Mouse (Mus musculus): ENCODE measurements around the gene A430005L14Rik. TPM values are rescaled to one million over a fixed set of nuclear protein-coding genes. Genes with fewer than 3 reads are reported as not detected.

The A430005L14Rik gene
- polyA plus RNA-seq, 1 experiment from 2014 or later: 43.7 TPM

DNA sequence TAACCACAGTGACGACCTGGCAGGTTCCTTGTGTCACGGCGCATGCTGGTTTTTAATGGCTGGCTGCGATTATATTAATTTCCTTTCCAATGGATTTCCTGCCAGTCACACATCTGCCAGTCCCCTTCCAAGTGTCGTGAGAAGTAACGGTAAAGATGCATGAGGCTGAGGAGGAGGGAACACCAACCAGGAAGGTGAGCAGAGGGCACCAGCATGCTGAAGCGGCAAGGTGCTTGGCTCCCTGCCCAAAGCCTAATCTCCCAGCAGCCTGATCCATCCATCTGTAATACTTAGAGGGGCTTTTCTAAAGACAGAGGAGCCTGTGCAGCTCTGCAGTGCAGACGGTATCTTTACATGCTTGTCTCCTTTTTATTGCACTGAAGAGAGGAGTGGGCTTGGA lies 1.4 kb upstream of the A430005L14Rik start:
- peaks cover 20% of the 10 kb centered on the region for H3K27me3 ChIP-seq (ENCODE audit: control insufficient read depth, insufficient read depth, low read length)
- WGBS: 71% methylated on average over 8 of the region's 8 CpGs

DNA sequence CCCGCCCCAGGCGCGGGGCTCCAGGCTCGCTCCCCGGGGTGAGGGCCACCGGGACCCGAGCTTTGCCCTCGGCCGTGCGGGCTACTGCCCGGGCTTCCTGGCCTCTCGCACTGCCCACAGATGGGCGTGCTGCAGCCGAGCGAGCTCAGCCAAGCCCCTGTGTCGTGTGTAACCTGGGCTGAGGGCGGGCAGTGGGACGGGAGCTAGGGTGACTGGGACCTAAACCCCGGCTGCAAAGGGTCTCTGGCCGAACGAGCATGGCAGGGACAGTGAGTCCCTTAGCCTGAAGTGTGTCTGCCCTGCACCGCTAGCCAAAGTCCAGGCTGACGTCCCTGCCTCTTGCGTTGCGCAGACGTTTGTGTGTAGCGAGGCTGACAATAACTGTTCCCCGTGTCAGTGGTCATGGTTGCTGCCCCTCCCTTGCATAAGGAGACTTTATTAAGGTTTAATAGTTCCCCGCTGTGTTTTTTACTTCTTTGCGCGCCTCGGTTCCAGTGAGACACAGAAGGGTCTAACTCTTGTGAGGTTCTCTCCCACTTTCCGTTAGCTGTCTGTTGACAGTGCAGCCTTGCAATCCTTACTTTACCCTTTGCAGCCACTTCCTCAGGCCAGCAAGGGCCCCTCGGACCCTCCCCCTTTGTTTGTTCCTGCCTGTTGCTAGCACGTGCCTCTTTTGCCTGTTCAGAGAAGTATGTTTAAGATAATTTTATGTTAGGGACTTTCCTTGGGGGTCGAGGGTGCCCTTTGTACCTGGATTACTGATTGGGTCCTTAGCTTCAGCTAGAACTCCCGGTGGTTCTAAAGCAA lies 610 bp downstream of the A430005L14Rik start:
- Histone ChIP-seq H3K27me3 (ENCODE audit: control insufficient read depth, insufficient read depth, low read length) (peaks cover 5% of the 10 kb centered on the region; the same call in 1 of the 2 replicates), H3K9ac (ENCODE audit: low read length) (peak overlapping the region; percentile 87), H3K4me1 (ENCODE audit: control insufficient read depth in 2 of 2, insufficient read depth in 2 of 2, low read length in 2 of 2) (peaks cover 3 to 9% of the 10 kb centered on the region in 2 experiments; a peak in 3 of 4 replicates), H3K27ac (replicated peaks in 1 of 2; ENCODE audit: control insufficient read depth in 1 of 2, insufficient read depth in 1 of 2, low read depth in 2 of 2, low read length in 2 of 2) (peak overlapping the region; percentile 86 to 96), H3K4me2 (ENCODE audit: low read length) (peak overlapping the region; percentile 93), H3K9me3 (ENCODE audit: control insufficient read depth, low read length) (no peaks in the 10 kb centered on the region), H3K36me3 (ENCODE audit: control insufficient read depth, insufficient read depth, low read length) (peaks cover 34% of the 10 kb centered on the region), H3K4me3 (ENCODE audit: control insufficient read depth in 1 of 2, insufficient read depth in 1 of 2, low read depth in 1 of 2, low read length in 2 of 2) (peak overlapping the region; percentile 84 to 98)
- no peak; the same call in 1 of the 2 replicates for ATAC-seq (ENCODE audit: insufficient number of reproducible peaks, insufficient read depth, low FRiP score, low read depth)
- WGBS: 0% methylated on average over 37 of the region's 37 CpGs

More for the DNA sequence above, 1.4 kb upstream of the A430005L14Rik start:
- no peak overlapping the region for H3K27ac ChIP-seq (replicated peaks in 1 of 2; ENCODE audit: control insufficient read depth in 1 of 2, insufficient read depth in 1 of 2, low read depth in 2 of 2, low read length in 2 of 2)
- no peaks in the 10 kb centered on the region for H3K9me3 ChIP-seq (ENCODE audit: control insufficient read depth, low read length)
- no peak overlapping the region for H3K4me3 ChIP-seq (ENCODE audit: control insufficient read depth in 1 of 2, insufficient read depth in 1 of 2, low read depth in 1 of 2, low read length in 2 of 2)
- ATAC-seq (ENCODE audit: insufficient number of reproducible peaks, insufficient read depth, low FRiP score, low read depth): no peak
- H3K4me1 ChIP-seq (ENCODE audit: control insufficient read depth in 2 of 2, insufficient read depth in 2 of 2, low read length in 2 of 2): peaks cover 3 to 9% of the 10 kb centered on the region in 2 experiments; a peak in 3 of 4 replicates
- no peak overlapping the region for H3K4me2 ChIP-seq (ENCODE audit: low read length)
- no peak overlapping the region for H3K9ac ChIP-seq (ENCODE audit: low read length)
- H3K36me3 ChIP-seq (ENCODE audit: control insufficient read depth, insufficient read depth, low read length): peaks cover 14% of the 10 kb centered on the region

DNA sequence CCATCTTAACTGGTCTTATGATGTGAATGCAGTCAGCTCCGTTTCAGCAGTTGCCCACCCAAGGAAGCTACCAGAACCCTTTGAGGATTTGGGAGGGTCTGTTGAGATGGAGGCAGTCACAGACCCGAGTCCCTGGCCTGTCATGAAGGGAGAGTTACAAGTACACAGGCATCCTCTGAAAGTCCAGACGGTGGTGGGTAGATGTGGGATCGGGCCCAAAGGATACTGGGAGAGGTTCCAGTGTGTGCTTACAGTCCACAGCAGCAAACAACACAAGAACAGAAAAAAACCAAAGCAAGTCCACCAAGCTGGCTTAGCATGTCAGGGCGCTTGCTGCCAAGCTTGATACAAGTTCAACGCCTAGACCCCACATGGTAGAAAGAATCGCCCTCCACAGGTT lies 5.6 kb downstream of the A430005L14Rik start:
- peaks cover 73% of the 10 kb centered on the region for H3K36me3 ChIP-seq (ENCODE audit: control insufficient read depth, insufficient read depth, low read length)
- no peaks in the 10 kb centered on the region for H3K9me3 ChIP-seq (ENCODE audit: control insufficient read depth, low read length)
- no peaks in the 10 kb centered on the region for H3K27me3 ChIP-seq (ENCODE audit: control insufficient read depth, insufficient read depth, low read length)
- H3K4me2 ChIP-seq (ENCODE audit: low read length): no peak overlapping the region
- 78% methylated on average over 7 of the region's 7 CpGs for WGBS
- H3K27ac ChIP-seq (replicated peaks in 1 of 2; ENCODE audit: control insufficient read depth in 1 of 2, insufficient read depth in 1 of 2, low read depth in 2 of 2, low read length in 2 of 2): no peak overlapping the region
- peaks cover 3 to 9% of the 10 kb centered on the region in 2 experiments; a peak in 3 of 4 replicates for H3K4me1 ChIP-seq (ENCODE audit: control insufficient read depth in 2 of 2, insufficient read depth in 2 of 2, low read length in 2 of 2)
- no peak for ATAC-seq (ENCODE audit: insufficient number of reproducible peaks, insufficient read depth, low FRiP score, low read depth)
- H3K9ac ChIP-seq (ENCODE audit: low read length): no peak overlapping the region
- H3K4me3 ChIP-seq (ENCODE audit: control insufficient read depth in 1 of 2, insufficient read depth in 1 of 2, low read depth in 1 of 2, low read length in 2 of 2): no peak overlapping the region

DNA sequence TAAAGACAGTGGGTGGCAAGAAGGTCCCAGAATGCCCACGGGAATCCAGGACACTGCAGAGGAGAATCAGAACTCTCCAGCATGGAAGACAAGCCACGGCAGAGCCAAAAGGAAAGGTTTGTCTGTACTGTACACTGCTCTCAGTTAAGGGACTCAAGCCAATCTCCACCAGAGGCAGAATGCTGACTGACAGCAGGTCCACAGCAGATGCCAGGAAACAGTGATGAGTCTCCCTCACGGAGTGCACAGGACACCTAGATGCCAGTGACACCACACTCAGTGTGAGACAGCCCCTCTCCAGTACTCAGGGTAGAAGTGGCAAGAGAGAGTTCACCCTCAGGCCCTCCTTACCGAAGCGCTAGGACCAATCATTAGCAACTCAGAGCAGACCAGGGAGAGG lies 9.6 kb downstream of the A430005L14Rik start:
- ATAC-seq (ENCODE audit: insufficient number of reproducible peaks, insufficient read depth, low FRiP score, low read depth): no peak
- Histone ChIP-seq H3K36me3 (ENCODE audit: control insufficient read depth, insufficient read depth, low read length) (peaks cover 78% of the 10 kb centered on the region), H3K4me1 (ENCODE audit: control insufficient read depth in 2 of 2, insufficient read depth in 2 of 2, low read length in 2 of 2) (no peaks in the 10 kb centered on the region)

DNA sequence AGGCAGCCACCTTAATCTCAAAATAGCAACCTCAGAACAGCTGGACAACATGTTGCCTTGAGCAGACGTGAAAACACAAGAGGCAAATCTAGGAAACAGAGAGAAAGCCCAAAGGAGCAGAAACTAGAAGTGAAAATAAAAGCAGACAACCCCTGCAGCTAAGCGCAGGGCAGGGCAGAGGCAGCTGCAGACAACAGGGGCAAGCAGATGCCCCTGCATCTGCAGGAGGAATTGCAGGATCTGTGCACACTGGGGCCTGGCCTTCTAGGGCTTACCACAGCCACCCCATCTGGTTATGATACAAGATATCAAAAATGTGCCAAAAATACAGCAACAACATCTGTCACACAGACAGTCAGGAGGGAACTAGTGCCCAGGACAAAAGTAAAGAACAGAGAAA lies 10.5 kb downstream of the A430005L14Rik start:
- Histone ChIP-seq H3K27ac (replicated peaks in 1 of 2; ENCODE audit: control insufficient read depth in 1 of 2, insufficient read depth in 1 of 2, low read depth in 2 of 2, low read length in 2 of 2) (no peak overlapping the region), H3K36me3 (ENCODE audit: control insufficient read depth, insufficient read depth, low read length) (peaks cover 72% of the 10 kb centered on the region), H3K9me3 (ENCODE audit: control insufficient read depth, low read length) (no peaks in the 10 kb centered on the region), H3K4me1 (ENCODE audit: control insufficient read depth in 2 of 2, insufficient read depth in 2 of 2, low read length in 2 of 2) (no peaks in the 10 kb centered on the region), H3K4me3 (ENCODE audit: control insufficient read depth in 1 of 2, insufficient read depth in 1 of 2, low read depth in 1 of 2, low read length in 2 of 2) (no peak overlapping the region), H3K27me3 (ENCODE audit: control insufficient read depth, insufficient read depth, low read length) (no peaks in the 10 kb centered on the region), H3K4me2 (ENCODE audit: low read length) (no peak overlapping the region), H3K9ac (ENCODE audit: low read length) (no peak overlapping the region)
- WGBS: 88% methylated on average over 2 of the region's 2 CpGs
- no peak for ATAC-seq (ENCODE audit: insufficient number of reproducible peaks, insufficient read depth, low FRiP score, low read depth)

More for the DNA sequence above, 9.6 kb downstream of the A430005L14Rik start:
- H3K9ac ChIP-seq (ENCODE audit: low read length): no peak overlapping the region
- H3K9me3 ChIP-seq (ENCODE audit: control insufficient read depth, low read length): no peaks in the 10 kb centered on the region
- no peak overlapping the region for H3K4me3 ChIP-seq (ENCODE audit: control insufficient read depth in 1 of 2, insufficient read depth in 1 of 2, low read depth in 1 of 2, low read length in 2 of 2)
- WGBS: 83% methylated on average over 5 of the region's 5 CpGs
- no peak overlapping the region for H3K4me2 ChIP-seq (ENCODE audit: low read length)
- H3K27me3 ChIP-seq (ENCODE audit: control insufficient read depth, insufficient read depth, low read length): no peaks in the 10 kb centered on the region
- H3K27ac ChIP-seq (replicated peaks in 1 of 2; ENCODE audit: control insufficient read depth in 1 of 2, insufficient read depth in 1 of 2, low read depth in 2 of 2, low read length in 2 of 2): no peak overlapping the region

DNA sequence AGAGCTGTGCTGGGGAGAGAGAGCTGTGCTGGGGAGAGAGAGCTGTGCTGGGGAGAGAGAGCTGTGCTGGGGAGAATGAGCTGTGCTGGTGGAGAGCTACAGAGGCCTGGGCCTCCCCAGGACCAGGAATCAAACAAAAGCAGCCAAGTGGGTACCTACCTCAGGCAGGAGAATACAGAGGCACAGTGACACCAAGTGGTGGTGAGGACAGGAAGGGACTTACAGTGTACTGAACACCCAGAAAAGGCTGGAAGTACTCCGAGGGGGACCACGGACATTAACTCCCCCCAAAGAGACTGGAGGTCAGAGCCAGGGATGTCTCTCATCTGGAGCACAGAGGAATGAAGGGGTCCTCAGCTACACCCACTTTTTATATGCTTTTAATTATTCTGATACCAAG lies 11.0 kb downstream of the A430005L14Rik start:
- Histone ChIP-seq H3K4me2 (ENCODE audit: low read length) (no peak overlapping the region), H3K4me1 (ENCODE audit: control insufficient read depth in 2 of 2, insufficient read depth in 2 of 2, low read length in 2 of 2) (no peaks in the 10 kb centered on the region), H3K4me3 (ENCODE audit: control insufficient read depth in 1 of 2, insufficient read depth in 1 of 2, low read depth in 1 of 2, low read length in 2 of 2) (no peak overlapping the region), H3K27me3 (ENCODE audit: control insufficient read depth, insufficient read depth, low read length) (no peaks in the 10 kb centered on the region), H3K9ac (ENCODE audit: low read length) (no peak overlapping the region), H3K36me3 (ENCODE audit: control insufficient read depth, insufficient read depth, low read length) (peaks cover 67% of the 10 kb centered on the region), H3K27ac (replicated peaks in 1 of 2; ENCODE audit: control insufficient read depth in 1 of 2, insufficient read depth in 1 of 2, low read depth in 2 of 2, low read length in 2 of 2) (no peak overlapping the region), H3K9me3 (ENCODE audit: control insufficient read depth, low read length) (no peaks in the 10 kb centered on the region)
- no peak for ATAC-seq (ENCODE audit: insufficient number of reproducible peaks, insufficient read depth, low FRiP score, low read depth)
- 83% methylated on average over 2 of the region's 2 CpGs for WGBS

DNA sequence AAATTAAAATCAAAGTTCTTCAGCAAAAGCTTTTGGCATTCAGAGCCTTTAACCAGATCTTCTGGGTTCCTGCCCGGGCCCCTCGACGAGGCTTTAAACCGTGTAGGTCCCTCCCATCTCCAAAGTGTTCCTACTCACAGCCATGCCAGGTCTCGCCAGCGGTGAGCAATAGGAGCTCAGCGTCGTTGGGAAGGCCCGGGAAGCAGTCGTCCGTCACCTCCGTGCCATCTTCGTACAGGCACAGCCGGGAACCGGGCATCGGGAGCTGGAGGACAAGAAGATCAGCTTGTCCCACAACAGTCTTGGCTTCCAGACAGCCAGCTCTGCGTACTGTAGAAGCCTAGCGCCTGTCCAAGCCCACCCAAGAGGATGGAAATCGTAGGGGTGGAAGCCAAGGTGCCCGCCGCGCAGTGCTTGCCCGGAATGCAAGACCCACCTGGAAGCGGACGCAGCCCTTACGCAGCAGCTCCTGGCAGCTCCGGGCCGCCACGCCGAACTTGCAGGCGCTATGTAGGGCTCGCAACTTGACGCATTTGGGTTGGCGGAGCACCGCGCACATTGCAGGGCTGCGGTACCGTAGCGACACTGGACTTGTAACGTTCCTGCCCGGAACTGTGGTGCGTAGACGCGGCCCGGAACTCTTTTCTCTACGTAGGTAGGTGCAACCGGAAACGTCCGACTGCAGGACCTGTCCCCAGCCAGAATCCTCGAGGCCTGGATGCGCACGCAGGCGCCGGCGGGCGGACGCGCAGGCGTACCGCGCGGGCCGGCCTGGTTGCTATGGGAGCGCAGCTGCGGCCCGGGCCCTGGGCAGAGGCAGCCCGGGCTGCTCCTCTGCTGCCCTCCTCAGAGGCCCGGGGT lies 17.6 kb downstream of the A430005L14Rik start, which contains the start of the genes Dffb and Cep104:
Dffb (minus strand) TSS at position 696 of the 861 bp plus-strand sequence.
Cep104 (plus strand) TSS at position 764 of the 861 bp plus-strand sequence.
- peak; percentile 91 for ATAC-seq (ENCODE audit: insufficient number of reproducible peaks, insufficient read depth, low FRiP score, low read depth)
- H3K4me1 ChIP-seq (ENCODE audit: control insufficient read depth in 2 of 2, insufficient read depth in 2 of 2, low read length in 2 of 2): peaks cover 3 to 10% of the 10 kb centered on the region in 2 experiments; a peak in 3 of 4 replicates
- 1% methylated on average over 64 of the region's 68 CpGs for WGBS
- H3K27ac ChIP-seq (replicated peaks in 1 of 2; ENCODE audit: control insufficient read depth in 1 of 2, insufficient read depth in 1 of 2, low read depth in 2 of 2, low read length in 2 of 2): peak within 1 kb of the TSS in 1 of 2 experiments; percentile 44; a peak in 2 of 4 replicates
- H3K27me3 ChIP-seq (ENCODE audit: control insufficient read depth, insufficient read depth, low read length): no peaks in the 10 kb centered on the region
- no peaks in the 10 kb centered on the region for H3K9me3 ChIP-seq (ENCODE audit: control insufficient read depth, low read length)
- H3K4me2 ChIP-seq (ENCODE audit: low read length): peak within 1 kb of the TSS; percentile 91
- H3K9ac ChIP-seq (ENCODE audit: low read length): peak within 1 kb of the TSS; percentile 95
- peak within 1 kb of the TSS; percentile 81 to 96 for H3K4me3 ChIP-seq (ENCODE audit: control insufficient read depth in 1 of 2, insufficient read depth in 1 of 2, low read depth in 1 of 2, low read length in 2 of 2)
- H3K36me3 ChIP-seq (ENCODE audit: control insufficient read depth, insufficient read depth, low read length): peaks cover 32% of the 10 kb centered on the region
